Comparison of ENCODE assay signal across 9 mouse cellular contexts in the genomic region with DNA sequence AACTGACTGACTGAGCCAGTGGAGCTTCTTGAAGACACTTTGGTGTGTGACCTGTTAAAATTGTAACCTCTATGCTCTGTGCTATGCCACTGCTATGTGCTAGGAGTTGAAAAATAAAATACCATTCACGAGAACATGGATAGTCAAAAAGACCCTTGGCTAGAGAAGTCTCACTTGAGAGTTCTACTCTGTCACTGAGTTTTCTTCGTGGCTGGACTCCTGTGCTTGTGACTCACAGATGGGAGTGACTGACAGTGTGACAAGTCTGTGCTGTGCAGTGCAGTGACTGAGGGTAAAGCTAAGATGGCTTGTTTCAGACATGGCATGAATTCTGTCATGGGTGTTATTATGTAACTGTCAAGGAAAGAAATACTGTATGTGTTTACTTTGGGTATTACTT. TPM values are rescaled to one million over a fixed set of nuclear protein-coding genes. Genes with fewer than 3 reads are reported as not detected.
DNase-seq lines count a peak whose midpoint lies in the region; ATAC-seq and TF ChIP-seq lines count a peak whose summit lies in the region.
"Had no signal": no experiment of that assay in that cellular context is flagged by ENCODE, and none has a peak within 500 bp of the region (broad histone marks: within the 10 kb centered on the region; RNA-seq: fewer than 3 reads in every experiment).

No protein-coding gene starts in this region.

- no peaks in the 10 kb centered on the region for H3K36me3 ChIP-seq in embryonic facial prominence, embryonic 15.5 days
- H3K36me3 ChIP-seq in intestine, embryonic 16.5 days (ENCODE audit: control insufficient read depth, insufficient read depth, low read length): no peaks in the 10 kb centered on the region

- no peak for TF ChIP-seq CTCF in layer of hippocampus, adult 2 months (conservative IDR thresholded peaks at IDR 0.05)

- H3K9me3 ChIP-seq in embryonic facial prominence, embryonic 15.5 days (replicated peaks): no peaks in the 10 kb centered on the region
- no peaks in the 10 kb centered on the region for H3K9me3 ChIP-seq in intestine, embryonic 16.5 days (ENCODE audit: control insufficient read depth, low read length)

- DNase-seq in layer of hippocampus, adult 2 months (ENCODE audit: low spot score in 2 of 2): no peak
- no peak for DNase-seq in layer of hippocampus, adult 8-10 months (ENCODE audit: low spot score in 2 of 2)
- peak; percentile 38 for DNase-seq in naive thymus-derived CD4-positive, alpha-beta T cell, adult 2 months (ENCODE audit: low read depth)
- no peak for DNase-seq in left cerebral cortex, adult 18-20 months (ENCODE audit: low spot score in 2 of 2)
- no peak for DNase-seq in thymus, postnatal 36 days
- DNase-seq in spleen, adult 12 weeks (ENCODE audit: low spot score): no peak
- DNase-seq: layer of hippocampus, postnatal 36 days had no signal

- peak overlapping the region; percentile 17 for H3K4me2 ChIP-seq in embryonic facial prominence, embryonic 15.5 days (replicated peaks)
- peak overlapping the region; percentile 30; the same call in 1 of the 2 replicates for H3K4me2 ChIP-seq in intestine, embryonic 16.5 days (ENCODE audit: low read depth, low read length)

- peaks cover 29% of the 10 kb centered on the region for H3K4me1 ChIP-seq in embryonic facial prominence, embryonic 15.5 days
- H3K4me1 ChIP-seq in intestine, embryonic 16.5 days (ENCODE audit: control insufficient read depth, insufficient read depth, low read length): peaks cover 41% of the 10 kb centered on the region

- no peak overlapping the region for H3K27ac ChIP-seq in layer of hippocampus, adult 2 months
- H3K27ac ChIP-seq in embryonic facial prominence, embryonic 15.5 days (replicated peaks): no peak overlapping the region
- peak overlapping the region; percentile 57 for H3K27ac ChIP-seq in intestine, embryonic 16.5 days (ENCODE audit: low read length)

- ATAC-seq in embryonic facial prominence, embryonic 15.5 days (ENCODE audit: insufficient number of reproducible peaks, low FRiP score, low TSS enrichment, low read depth): no peak
- no peak for ATAC-seq in intestine, embryonic 16.5 days

- no peak overlapping the region for H3K9ac ChIP-seq in embryonic facial prominence, embryonic 15.5 days
- peak overlapping the region; percentile 20; the same call in 1 of the 2 replicates for H3K9ac ChIP-seq in intestine, embryonic 16.5 days (ENCODE audit: low read depth, low read length)

- peak overlapping the region; percentile 69 for H3K4me3 ChIP-seq in layer of hippocampus, adult 2 months
- H3K4me3 ChIP-seq in embryonic facial prominence, embryonic 15.5 days (replicated peaks): no peak overlapping the region
- no peak overlapping the region for H3K4me3 ChIP-seq in intestine, embryonic 16.5 days (ENCODE audit: low read length)

- WGBS in embryonic facial prominence, embryonic 15.5 days: 25% methylated on average over 2 of the region's 2 CpGs
- WGBS in intestine, embryonic 16.5 days: 26% methylated on average over 2 of the region's 2 CpGs

- no peaks in the 10 kb centered on the region for H3K27me3 ChIP-seq in embryonic facial prominence, embryonic 15.5 days
- no peaks in the 10 kb centered on the region for H3K27me3 ChIP-seq in intestine, embryonic 16.5 days (replicated peaks; ENCODE audit: control insufficient read depth, insufficient read depth, low read length)

RNA-seq across cellular contexts. Expression of a gene that starts 2.6 kb away (rescaled TPM):
- 10 to 100 TPM; 95.0 to 98.9 TPM for total RNA-seq in layer of hippocampus, adult 2 months (2021)
- total RNA-seq in layer of hippocampus, adult 8-10 months (2022): 10 to 100 TPM; 90.2 to 98.5 (median 96.3) TPM
- polyA plus RNA-seq in embryonic facial prominence, embryonic 15.5 days (2015; fragmentation: Nextera tagmentation; extraction: Ambion mirVana): 9.1 and 9.7 TPM in 2 replicates
- polyA plus RNA-seq in intestine, embryonic 16.5 days (2015; fragmentation: Nextera tagmentation; extraction: Ambion mirVana): 7.1 and 7.3 TPM in 2 replicates
- total RNA-seq in left cerebral cortex, adult 18-20 months (2021): 10 to 100 TPM; 94.8 to 96.3 TPM

RNA-seq across cellular contexts. Expression of a gene that starts 45.8 kb away (rescaled TPM):
- total RNA-seq in layer of hippocampus, adult 2 months (2021): 10 to 100 TPM; 30.7 to 35.2 TPM
- 10 to 100 TPM; 33.4 to 40.3 (median 38.7) TPM for total RNA-seq in layer of hippocampus, adult 8-10 months (2022)
- polyA plus RNA-seq in embryonic facial prominence, embryonic 15.5 days (2015; fragmentation: Nextera tagmentation; extraction: Ambion mirVana): 55.8 and 56.1 TPM in 2 replicates
- polyA plus RNA-seq in intestine, embryonic 16.5 days (2015; fragmentation: Nextera tagmentation; extraction: Ambion mirVana): 67.7 and 71.8 TPM in 2 replicates
- 10 to 100 TPM; 32.9 to 35.5 TPM for total RNA-seq in left cerebral cortex, adult 18-20 months (2021)
